Mouse (Mus musculus): Measurements from ENCODE around the gene Galnt12. TPM values are rescaled to one million over a fixed set of nuclear protein-coding genes. Genes with fewer than 3 reads are reported as not detected.

The Galnt12 gene
- total RNA-seq, 2 experiments from 2014 or later: 1.0 to 1.7 TPM

DNA sequence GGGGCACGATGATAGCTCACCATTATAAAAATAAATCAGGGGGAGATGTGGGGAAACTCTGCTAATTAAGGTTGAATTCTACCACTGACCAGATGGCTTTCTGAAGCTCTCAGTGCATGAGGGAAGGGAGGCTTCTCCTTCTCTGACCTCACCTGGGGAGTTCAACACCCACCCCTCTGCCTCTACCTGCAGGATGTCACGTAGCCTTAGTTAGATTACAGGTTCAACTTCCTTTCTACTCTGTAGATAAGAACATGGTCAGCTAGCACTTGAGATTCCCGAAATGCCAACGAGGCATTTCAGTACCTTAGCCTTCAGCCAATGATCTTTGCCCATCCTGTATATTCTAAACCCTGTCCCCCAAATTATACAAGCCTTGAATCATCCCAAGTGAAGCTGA is 54.9 kb downstream of the Galnt12 start:
- no peak for ATAC-seq (replicated peaks; ENCODE audit: poor library complexity)

DNA sequence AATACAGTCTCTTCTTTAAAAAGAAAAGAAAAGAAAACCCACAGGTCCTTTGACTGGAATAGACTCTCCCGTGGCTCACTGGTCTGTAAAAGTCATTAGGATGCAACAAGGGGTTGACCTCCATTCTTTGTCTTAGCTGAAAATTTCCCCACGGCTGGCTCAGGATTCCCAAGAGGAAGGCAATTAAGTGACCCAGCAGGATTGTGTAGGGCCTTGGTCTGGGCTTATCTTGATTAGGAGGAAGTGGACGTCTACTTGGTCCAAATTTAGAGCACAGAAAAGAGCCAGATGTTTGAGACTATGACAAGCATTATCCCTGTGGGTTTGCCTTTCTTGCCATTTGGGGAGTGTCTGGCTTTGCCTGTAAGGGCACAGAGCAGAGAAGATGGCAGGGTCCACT is 58.3 kb downstream of the Galnt12 start:
- no peak for ATAC-seq (replicated peaks; ENCODE audit: poor library complexity)

DNA sequence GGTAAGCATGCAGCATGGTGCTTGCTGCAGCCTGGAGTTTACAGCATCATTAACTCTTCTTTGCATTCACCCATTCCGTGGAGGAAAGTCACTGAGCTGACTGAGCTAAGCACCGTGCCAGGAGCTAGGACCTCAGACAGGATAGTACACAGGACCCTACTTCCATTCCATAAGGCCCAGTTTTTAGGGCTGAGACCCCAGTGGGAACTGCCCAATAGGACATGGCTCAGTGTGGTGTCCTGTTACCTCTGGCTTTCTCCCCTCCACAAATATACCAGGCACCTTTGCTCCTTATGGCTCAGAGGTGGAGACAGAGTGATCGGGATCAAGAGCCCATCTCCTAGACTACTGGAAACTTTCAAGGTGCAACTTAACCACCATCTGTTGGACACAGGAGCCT is 59.1 kb downstream of the Galnt12 start:
- ATAC-seq (replicated peaks; ENCODE audit: poor library complexity): no peak

DNA sequence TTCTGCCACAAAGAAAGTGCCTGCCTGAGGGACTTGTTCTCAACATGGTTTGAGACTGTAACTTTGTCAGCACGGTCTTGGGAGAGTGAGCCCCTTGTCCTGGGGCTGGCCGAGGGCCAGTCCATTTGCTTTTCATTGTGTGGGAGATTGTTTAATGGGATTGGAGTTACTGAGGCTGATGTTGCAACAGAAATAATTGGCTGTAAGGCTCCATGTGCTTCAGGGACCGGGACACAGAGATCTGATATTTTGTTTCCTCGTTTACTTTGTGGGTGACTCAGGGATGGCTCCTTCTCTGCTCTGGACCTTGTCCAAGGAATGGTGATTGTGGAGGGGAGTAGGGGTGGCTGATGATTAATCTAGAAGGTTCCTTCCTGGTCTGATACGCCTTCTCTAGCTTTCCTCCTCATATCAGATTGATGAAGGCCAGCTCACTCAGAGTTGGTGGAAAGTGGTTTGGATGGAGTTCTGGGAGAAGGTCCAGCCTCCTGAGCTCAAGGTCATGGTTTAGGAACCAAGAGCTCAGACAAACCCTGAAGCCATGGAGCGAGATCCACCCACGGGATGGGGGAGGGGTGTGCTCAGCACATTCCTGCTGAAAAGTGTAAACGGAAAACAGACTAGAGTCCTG is 60.0 kb downstream of the Galnt12 start:
- no peak for ATAC-seq (replicated peaks; ENCODE audit: poor library complexity)

DNA sequence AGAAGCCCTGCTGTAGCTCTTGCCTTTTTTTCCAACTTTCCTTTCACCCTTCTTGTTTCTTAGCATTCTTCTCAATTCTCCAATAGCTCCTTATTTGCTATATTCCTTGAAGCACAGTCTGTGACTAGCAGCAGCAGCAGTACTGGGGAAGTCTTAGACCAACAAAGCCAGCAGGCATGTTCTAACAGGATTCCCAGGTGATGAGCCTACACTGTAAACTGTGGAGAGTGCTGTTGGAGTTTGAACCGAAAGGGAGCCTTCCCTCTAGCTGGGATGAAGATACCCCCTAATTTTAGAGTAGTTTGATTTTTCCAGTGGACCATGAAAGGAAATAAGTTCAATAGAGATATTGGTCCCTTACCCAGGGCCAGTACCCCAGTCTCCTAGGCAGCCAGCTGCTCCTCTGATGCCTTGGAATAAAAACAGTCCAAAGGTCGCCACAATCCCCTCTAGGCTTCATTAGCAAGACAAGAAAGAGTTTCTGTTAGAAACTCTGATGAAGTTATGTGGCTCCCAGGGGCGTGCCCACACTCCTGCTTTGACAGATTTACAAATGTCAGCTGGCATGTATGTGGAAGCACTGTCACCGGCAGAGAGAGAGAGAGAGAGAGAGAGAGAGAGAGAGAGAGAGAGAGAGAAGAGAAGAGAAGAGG is 69.5 kb downstream of the Galnt12 start:
- no peak for ATAC-seq (replicated peaks; ENCODE audit: poor library complexity)

DNA sequence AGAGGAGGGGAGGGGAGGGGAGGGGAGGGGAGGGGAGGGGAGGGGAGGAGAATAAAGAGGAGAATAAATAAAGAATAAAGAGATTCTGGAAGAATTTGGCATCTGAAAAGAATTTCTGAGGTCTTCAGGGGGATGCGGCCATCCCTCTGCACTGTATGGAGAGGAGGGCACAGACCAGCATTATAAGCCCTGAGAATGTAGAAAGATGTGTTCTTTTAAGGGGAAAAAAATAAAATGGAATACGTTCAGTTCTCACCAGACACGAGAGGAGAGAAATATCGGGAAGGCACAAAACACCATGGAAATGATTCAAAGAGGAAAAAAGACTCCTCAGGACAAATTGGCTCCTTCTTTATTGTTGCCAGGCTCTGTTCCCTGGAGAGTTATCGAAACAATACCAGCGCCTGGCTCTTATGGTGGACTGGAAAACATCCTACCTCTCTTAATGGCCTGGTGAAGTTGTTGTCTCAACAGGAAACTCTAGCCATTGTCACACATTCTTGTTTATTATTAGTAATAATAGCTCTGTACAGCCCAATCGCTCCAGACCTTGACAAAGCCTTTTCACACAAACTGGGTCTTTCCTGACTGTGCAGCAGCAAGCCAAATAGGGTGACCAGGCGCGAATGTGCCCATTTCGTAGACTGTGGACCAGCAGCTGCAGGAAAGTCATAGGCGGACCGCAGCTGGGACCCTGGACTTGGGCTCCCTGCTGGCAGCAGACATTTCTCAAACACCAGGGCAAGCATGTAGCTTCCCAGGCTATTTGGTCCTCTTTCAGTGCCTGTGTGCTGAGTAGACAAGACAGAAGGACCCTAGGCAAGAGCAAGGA is 70.3 kb downstream of the Galnt12 start:
- ATAC-seq (replicated peaks; ENCODE audit: poor library complexity): no peak

DNA sequence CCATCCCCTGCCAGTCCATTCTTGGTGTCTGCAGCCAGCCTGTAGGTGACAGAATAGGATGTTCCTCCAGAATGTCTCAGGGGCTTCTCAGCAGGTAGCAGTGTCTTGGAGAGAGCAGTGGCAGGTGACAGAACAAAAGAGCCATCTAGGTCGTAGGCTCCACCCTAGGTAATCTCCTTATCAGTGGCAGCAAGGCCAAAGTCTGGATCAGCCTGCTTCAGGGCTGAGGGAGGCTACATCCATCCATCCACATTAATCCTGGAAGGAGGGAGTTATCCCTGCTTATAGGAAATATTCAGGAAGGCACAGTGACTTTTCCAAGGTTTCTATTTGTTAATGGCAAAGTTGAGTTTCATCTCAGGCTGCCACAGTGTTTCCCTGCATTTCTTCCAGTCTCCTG is 80.6 kb downstream of the Galnt12 start:
- ATAC-seq (replicated peaks; ENCODE audit: poor library complexity): no peak

Other genes with a start within 250 kb of the Galnt12 start
- 0.02 TPM in 1 of 2 replicates, not detected in the other for gene Gabbr2, start 100.0 kb upstream of the Galnt12 start, total RNA-seq (2015)
- not detected in 2 replicates for gene Gabbr2, start 100.0 kb upstream of the Galnt12 start, total RNA-seq (2017)
- 0.02 and 0.05 TPM in 2 replicates for gene Anks6, start 34.5 kb upstream of the Galnt12 start, total RNA-seq (2015)
- gene Anks6, start 34.5 kb upstream of the Galnt12 start, total RNA-seq (2017): not detected in 2 replicates
- gene Col15a1, start 116.3 kb downstream of the Galnt12 start, total RNA-seq (2015): not detected in 2 replicates
- gene Col15a1, start 116.3 kb downstream of the Galnt12 start, total RNA-seq (2017): 0.17 TPM in 2 replicates

Measured in megakaryocyte progenitor cell, adult 5-6 weeks (primary cell).